Mouse (Mus musculus) bone marrow, adult 2 months (tissue): Measurements from ENCODE around the gene Nr3c2.

ENCODE experiments used
- CTCF ChIP-seq: fragments of 200-500 bp; IDR thresholded peaks from 2 replicates; pipeline ENCODE4 v1.5.1; 2011; ENCODE audit warnings: low read length, control low read depth; ENCODE audit not compliant: control insufficient read depth, insufficient read depth
- POLR2A ChIP-seq: fragments of 200-500 bp; IDR thresholded peaks from 2 replicates; pipeline ENCODE4 v1.6.1; 2011; ENCODE audit warnings: low read depth, mild to moderate bottlenecking, control low read depth, low read length, borderline replicate concordance; ENCODE audit not compliant: control insufficient read depth

- TF ChIP-seq CTCF (no peak), POLR2A (no peak)
Observed at GRCm38 (mm10) chr8:77045711-77046110, 146.5 kb downstream of the Nr3c2 start.
